Mouse (Mus musculus): Measurements from ENCODE around the gene Mafb.

GRCm38 (mm10) chr2:160353581-160353980 lies 13.3 kb downstream of the Mafb start:
- TF ChIP-seq EP300 (IDR thresholded peaks at IDR 0.05; ENCODE audit: insufficient read depth, low read depth, low read length) (no peak), CTCF (IDR thresholded peaks at IDR 0.05; ENCODE audit: low read depth, low read length) (no peak)
